Mouse (Mus musculus) thymus, adult 18-20 months (tissue): ENCODE data around the gene Gid8.

Experiments used
- DNase-seq, 2 experiments: peaks; one replicate each; pipeline ENCODE4 v3.0.0; 2022; ENCODE audit warnings: mixed read lengths in 2 of 2

Gid8 gene

GRCm38 (mm10) chr2:180709923-180710272 is at the start of gene Gid8, which contains the start of gene Dido1:
TSS of gene Gid8 (plus strand) at chr2:180710117.
TSS of gene Dido1 (minus strand) at chr2:180709999.
- DNase-seq, result peak; percentile 92 to 95

GRCm38 (mm10) chr2:180660521-180660920 is 49.4 kb upstream of the Gid8 start:
- DNase-seq, result no peak

DNA sequence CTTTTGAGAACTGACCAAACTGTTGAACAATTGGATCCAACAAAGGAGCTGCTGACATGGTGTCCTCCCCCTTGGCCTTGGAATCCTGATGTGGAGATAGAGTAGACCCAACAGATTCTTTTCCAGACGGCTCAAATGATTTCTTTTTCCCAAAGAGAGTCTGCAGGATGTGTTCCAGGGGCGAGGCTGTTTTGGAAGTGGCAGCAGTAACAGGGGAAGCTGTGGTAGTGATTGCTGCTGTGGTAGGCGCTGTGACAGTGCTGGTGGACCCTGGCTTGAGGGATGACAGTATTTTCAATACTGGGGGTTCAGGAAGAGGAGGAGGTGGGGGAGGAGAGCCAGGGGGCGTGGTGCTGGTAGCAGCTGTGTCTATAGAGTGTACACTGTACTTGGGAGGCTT is 47.9 kb upstream of the Gid8 start:
- no peak for DNase-seq

DNA sequence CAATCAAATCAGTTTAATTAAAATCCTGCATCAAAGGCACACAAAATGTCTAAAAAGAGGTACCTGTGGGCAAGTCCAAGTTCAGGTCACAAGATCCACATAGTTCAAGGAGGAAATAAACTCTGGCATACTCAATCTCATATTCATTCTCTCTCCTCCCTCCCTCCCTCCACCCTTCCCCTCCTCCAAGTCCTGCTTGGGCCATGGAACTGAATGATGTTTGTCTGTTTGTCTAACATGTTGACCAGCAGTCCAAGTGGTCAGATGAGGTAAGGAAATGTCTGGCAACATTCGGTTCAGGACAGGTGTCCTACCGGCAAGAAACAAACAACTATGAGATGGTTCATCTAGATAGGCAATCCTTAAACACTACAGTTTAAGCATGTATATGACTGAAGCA is 33.2 kb upstream of the Gid8 start:
- no peak for DNase-seq

- peak; percentile 24 to 59 for DNase-seq
Measured at GRCm38 (mm10) chr2:180678609-180679140, 31.2 kb upstream of the Gid8 start.

DNA sequence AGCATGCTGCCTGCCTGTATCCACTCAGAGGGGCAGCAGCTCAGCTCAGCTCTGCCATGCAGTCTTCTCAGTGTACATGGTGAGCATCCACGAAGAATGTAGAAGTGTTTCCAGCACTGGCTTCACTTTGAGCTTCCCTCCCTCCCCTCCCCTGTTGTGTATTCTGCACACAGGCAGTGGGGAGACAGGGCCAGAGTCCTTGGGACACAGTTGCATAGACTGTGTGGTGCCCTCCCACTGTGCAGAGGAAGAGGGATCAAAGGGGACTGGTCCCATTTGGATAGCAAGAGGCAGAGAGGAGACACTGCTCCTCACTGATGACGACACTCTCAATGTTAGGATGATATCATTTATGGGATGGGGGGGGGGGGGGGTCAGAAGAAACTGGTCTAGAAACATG is 28.7 kb upstream of the Gid8 start:
- no peak for DNase-seq

DNA sequence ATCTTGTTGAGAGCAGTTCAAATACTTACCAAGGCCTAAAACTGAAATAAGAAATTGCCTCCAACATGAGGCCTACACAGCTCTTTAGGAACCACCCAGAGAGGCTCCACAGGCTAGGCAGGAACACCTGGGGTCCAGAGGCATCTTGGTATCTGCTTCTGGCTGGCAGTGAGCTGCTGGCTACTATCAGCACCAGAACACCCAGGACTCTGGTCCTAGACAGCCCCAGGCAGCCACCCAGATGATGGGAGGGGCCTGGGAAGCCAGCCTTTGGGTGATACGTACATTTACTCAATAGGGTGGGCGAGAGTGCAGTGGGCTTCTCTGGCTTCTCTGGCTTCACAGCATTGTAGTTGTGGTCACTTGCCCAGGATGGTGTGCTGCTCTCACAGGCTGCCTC is 26.4 kb upstream of the Gid8 start:
- no peak for DNase-seq

- DNase-seq, result no peak
Measured at GRCm38 (mm10) chr2:180684031-180684430, 25.9 kb upstream of the Gid8 start.

DNA sequence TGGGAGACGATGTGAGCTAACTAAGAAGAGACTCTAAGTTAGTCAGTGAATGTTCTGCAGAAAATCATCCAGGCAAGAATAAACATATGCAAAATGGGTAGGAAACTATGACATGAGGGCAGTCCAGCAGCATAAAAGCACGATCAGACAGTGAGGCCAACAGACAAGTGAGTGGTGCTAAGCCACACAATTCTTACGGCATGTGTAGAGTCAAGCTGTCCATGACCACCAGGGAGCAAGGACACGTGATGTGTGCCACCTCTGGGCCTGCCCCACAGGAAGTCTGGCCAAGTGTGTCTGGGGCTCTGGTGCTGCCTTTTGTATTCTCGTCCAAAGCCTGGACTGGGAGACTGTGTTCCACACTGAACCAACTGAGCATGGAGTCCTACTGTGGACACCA is 20.1 kb upstream of the Gid8 start:
- DNase-seq, result no peak

- DNase-seq, result no peak
Measured at GRCm38 (mm10) chr2:180692630-180693029, 17.3 kb upstream of the Gid8 start.

GRCm38 (mm10) chr2:180695176-180695575 is 14.7 kb upstream of the Gid8 start:
- no peak for DNase-seq

DNA sequence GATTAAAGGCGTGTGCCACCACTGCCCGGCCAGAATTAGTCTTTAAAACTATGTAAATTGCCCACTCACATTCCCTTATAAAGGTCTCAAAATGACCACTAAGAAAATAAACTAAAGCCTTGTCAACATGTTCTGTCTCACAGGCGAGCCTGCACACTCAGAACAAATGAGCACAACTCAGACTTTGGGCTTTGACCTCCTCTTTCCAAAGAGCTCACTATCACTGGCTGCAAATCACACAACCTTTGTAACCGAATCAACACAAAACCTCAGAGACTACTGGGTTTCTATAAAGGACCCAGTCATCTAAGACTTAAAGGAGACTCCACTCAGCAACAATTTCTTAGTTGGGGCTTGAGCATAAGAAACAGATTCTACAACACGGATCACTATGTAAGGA is 9.5 kb upstream of the Gid8 start:
- DNase-seq, result no peak

- peak in 1 of 2 experiments; percentile 26 for DNase-seq
Measured at GRCm38 (mm10) chr2:180701053-180701766, 8.7 kb upstream of the Gid8 start.

DNA sequence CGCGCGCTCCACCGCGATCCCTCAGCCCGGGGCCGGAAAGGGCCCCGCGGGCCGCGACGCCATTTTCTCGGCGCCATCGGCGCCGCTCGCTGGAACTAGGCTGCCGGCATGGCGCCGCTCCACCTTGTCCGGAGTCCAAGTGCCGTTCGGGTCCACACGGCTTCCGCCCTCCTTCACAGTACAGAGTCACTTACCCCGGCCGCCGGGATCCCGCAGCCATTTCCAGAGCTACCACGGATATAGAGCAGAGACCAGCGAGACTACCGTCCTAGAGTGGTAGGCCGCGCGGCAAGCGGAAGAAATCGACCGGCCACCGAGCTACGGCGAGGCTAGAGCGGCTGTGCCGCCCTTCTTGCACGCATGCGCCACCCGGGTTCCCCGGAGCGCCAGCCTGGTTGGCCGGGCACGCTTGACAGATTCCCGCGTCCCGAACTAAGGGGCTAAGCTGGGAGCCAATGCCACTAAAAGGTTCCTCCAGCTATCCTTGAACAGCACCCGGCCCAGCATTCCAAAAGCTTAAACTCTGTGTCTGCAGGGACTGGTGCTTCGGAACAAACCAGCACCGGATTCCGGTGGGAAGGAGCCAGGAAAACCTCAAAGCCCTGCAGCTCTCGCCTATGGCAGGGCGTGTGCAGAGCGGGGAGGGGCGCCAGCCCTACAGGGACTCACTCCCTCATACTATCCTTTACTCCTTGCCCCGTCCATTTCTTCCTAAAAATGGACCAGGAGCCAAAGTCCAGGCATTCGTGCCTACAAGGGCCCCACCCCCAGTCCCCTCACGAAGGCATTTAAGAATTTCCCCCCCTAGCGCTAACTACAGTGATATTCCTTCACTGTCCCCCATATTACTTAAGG is 7.9 kb upstream of the Gid8 start:
- peak; percentile 85 to 86 for DNase-seq

DNA sequence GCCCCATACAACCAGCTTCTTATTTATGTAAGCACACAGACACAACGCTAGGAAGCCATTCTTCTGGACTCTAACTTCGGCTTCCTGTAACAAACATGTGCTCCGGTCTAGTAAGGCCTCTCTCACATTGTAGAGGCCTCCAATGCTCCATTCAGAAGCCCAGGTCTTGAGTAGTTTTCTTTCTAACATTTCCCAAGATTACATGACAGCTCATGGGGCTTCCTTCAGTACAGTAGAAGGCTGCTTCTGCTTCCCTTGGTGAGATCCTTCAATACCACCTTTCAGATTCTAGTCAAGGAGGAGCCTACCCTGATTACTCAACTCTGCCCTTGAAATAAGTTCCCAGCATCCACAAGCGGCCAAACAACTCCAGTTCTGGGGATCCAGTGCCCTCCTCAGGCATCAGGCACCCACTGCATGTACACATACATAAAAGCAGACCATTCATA is 7.2 kb upstream of the Gid8 start:
- no peak for DNase-seq

DNA sequence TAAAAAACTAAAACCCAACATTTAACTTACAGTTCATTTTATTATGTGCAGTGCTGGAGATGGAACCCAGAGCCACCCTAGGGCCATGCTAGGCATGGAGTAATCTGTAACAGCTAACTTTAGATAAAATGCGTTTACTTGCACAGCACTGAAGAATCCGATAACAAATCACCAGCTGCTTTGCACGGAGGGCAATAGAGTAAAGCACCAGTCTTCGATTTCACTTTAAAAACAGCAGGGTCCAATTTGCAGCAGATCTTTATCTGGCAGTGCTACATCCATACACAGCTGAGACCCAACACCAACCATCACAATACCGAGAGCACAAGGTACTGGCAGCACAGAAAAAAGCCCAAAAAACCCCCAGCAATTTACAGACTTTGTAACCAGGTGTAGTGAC is 6.7 kb upstream of the Gid8 start:
- DNase-seq, result no peak

GRCm38 (mm10) chr2:180703645-180704359 is 6.1 kb upstream of the Gid8 start:
- no peak for DNase-seq

DNA sequence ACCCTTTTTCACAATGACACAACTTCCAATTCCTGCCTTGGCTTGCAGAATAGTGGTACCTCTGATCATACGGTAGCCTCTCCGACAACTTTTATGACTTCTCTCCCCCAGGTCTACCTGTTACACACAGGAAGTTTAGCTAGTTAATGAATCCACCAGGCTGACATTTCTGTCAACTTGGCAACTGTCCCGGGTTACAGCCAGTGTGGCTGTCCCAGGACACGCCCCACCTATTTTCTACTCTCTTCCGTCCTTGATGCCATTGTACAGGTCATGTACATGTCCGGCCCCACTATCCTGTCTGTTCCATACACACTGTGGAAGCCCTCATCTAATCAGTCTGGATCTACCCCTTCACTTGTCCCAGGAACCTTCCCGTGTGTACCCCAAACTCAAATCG is 5.3 kb upstream of the Gid8 start:
- no peak for DNase-seq

DNA sequence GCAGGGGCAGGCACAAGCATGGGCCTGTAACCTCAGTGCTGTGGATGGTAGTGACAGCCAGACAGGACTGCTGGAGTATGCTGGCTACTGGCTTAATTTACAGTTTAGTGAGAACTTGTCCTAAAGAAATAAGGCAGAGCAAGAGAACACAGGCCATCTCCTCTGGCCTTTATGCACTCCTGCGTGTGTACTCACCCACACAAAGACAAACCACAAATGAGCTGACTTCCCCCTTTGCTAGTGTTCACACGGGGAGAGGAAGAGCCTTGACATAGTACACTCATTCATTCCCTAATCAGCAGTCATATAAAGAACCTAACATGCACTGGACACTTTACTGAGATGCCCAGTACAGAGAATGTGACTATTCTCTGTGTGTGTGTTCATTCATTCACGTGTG is 4.9 kb upstream of the Gid8 start:
- DNase-seq, result no peak

DNA sequence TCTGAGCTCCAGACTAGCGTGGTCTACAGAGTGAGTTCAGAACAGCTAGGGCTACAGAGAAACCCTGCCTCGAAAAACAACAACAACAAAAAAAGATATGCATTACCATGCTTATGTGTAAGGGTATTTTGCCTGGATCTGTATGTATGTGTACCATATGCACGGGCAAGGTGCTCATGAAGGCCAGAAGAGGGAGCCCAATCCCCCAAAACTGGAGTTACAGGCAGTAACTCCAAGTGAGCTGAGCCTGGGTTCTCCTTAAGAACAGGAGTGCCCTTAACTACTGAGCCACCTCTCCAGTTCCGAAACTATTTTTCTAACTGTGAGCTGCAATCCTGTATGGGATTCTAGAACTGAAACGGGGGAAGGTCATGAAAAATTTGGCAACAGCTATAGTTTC is 3.9 kb upstream of the Gid8 start:
- DNase-seq, result no peak

- no peak for DNase-seq
Measured at GRCm38 (mm10) chr2:180709023-180709922, 644 bp upstream of the Gid8 start.
